Mouse (Mus musculus): Measurements from ENCODE around the gene Prdm2.
A peak's percentile ranks its signal among the peaks of the same experiment; 100 is the strongest.

Prdm2 gene

DNA sequence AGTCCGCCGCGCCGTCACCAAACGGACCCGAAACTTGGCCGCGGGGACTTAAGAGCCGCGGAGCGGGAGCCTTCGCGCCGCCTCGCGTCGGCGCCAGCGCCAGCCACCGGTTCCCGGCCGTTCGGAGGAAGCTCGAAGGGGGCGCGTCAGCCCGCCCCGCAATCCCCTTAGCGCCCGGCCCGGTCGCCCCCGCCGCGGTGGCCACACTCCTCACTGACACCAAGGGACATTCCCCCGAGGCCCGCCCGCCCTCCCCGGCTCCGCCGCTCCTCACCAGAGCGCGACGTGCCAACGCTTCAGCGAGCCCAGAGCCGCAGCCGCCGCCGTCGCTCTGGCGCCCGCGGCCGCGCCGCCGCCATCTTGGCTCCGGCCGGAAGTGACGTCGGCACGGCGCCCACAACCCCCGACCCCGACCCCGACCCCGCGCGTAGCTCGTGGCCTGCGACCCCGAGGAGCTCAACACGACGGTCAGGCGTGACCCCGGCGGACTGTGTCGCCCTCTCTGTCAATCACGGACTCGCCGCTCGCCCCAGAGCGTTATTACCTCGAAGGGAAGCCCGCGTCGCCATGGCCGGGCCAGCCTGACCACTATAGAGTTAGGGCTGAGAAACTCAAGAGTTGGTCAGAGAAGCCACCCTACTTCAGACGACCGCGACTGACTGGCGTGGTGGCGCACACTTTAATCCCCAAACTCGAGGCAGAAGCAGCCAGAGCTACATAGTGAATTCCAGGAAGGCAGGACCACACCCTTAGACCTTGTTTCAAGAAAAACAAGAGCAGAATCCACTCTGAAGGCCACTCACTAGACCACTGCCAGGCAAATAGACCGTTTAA lies at the start of gene Prdm2:
Gene Prdm2 (minus strand): TSS at position 655 of the 834 bp plus-strand sequence.
- DNase-seq (ENCODE audit: low read depth in 2 of 2, low spot score in 2 of 2): peak; percentile 35 to 44

DNA sequence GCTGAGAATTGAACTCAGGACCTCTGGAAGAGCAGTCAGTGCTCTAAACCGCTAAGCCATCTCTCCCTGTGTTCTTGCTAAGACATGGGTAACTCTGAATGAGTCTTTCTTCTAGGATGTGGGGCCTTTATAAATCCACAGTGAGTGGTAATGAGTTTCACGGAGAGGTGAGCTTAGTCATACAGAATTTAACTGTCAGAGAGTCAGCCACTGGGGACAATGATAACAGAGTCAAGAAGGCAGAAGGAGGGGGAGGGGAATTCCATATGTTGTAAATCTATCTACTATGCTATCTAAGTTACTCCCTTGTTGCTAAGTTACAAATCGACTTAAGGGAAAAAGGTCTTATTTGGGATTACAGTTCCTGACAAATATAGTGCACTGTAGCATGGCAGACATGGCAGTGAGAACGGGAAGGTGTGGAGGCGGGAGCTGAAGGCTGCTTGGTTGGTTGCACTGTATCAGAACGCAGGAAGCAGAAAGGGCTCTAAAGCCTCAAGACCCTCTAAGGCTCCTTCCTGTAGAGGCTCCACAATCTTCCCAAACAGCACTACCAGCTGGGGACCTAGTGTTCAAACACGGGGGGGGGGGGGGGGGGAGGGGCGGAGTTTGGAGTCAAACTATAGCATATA lies 47.0 kb upstream of the Prdm2 start:
- no peak for DNase-seq (ENCODE audit: low read depth in 2 of 2, low spot score in 2 of 2)

DNA sequence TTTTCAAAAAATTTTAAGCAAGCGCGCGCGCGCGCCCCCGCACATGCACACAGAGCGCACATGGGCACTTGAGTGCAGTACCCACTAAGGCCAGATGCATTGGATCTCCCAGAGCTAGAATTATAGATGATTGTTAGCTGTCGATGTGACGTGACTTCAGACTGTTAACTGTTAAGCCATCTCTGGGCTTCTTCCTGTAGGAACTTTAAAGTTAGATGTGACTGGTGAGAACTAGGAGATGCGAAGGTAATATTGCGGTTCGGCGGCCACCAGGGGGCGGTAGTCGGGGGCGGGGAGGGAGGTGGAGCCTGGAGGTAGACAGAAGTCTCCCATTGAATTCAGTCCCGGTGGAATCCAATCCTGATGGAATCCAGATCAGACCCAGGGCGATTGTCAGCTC lies 45.7 kb upstream of the Prdm2 start:
- peak; percentile 24 to 28 for DNase-seq (ENCODE audit: low read depth in 2 of 2, low spot score in 2 of 2)

DNA sequence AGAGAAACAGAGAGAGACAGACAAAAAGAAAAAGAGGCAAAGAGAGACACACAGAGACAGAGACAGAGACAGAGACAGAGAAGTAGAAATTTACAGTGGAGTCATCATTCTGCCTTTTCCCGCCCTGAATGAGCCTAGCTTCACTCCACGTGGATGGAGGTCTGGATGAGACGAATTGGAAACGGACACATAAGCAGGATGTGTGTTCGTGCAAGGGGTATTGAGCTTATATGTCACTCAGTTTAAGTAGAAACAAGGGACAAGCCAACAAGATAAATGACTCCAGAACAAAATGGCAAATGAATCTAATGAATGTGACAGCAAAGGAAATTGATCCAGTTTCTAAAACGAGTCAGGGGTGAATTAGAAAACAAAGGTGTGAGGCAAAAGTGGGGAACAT lies 45.2 kb upstream of the Prdm2 start:
- no peak for DNase-seq (ENCODE audit: low read depth in 2 of 2, low spot score in 2 of 2)

DNA sequence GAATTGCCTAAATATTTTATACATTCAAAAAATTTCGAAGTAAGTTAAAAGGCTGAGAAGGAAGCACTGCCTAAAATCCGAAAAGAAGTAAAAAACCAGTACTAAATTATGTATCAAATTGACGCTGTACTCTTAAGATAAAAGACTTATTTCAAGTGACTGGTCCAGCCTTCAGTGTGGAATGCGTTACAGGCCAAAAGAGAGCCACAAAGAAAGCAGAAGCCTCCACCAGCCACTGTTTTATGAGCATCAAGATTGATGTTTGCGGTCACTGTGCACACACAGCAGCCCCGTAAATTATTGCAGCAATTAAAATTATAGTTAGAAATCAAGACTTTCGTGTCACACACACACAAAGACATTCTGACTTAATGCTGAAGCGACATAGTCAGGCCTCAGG lies 42.7 kb upstream of the Prdm2 start:
- DNase-seq (ENCODE audit: low read depth in 2 of 2, low spot score in 2 of 2): no peak

DNA sequence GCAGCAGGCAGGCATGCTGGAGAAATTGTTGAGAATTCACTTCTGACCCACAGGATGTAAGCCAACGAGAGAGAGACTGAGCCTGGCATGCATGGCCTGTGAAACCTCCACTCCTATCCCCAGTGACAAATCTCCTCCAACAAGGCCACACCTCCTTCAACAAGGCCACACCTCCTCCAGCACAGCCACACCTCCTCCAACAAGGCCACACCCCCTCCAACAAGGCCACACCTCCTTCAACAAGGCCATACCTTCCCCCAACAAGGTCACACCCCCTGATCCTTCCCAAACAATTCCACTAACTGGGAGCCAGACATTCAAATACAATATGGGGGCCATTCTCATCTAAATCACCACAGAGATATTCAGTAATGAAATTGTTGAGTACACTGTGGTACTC lies 40.6 kb upstream of the Prdm2 start:
- no peak for DNase-seq (ENCODE audit: low read depth in 2 of 2, low spot score in 2 of 2)

DNA sequence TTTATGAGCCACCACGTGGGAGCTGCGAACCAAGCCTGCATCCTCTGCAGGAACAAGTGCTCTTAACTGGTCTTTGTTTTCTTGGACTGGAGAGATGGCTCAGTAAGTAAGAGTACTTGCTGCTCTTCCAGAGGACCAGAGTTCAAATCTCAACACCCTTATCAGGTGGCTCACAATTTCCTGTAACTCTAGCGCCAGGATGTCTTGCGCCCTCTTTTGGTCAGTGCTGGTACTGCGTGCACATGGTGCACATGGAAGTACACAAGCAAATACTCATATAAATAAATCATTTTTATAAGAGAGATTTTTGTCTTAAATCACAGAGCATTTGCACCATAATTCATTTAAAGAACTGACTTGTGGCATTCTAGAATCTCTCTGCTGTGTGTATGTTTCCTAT lies 35.3 kb upstream of the Prdm2 start:
- DNase-seq (ENCODE audit: low read depth in 2 of 2, low spot score in 2 of 2): peak; percentile 21 to 28

DNA sequence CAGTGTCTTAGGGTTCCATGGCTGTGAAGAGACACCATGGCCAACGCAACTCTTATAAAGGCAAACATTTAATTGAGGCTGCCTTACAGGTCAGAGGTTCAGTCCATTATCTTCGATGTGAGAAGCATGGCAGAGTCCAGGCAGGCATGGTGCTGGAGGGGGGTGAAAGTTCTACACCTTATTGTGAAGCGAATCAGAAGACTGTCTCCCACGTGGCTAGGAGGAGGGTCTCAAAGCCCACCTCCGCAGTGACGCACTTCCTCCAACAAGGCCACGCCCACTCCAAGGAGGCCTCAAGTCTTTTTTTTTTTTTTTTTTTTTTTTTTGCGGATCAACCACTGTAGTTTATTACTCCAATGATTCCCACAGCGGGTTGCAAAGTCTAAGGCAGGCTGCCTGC lies 28.5 kb upstream of the Prdm2 start:
- no peak for DNase-seq (ENCODE audit: low read depth in 2 of 2, low spot score in 2 of 2)

DNA sequence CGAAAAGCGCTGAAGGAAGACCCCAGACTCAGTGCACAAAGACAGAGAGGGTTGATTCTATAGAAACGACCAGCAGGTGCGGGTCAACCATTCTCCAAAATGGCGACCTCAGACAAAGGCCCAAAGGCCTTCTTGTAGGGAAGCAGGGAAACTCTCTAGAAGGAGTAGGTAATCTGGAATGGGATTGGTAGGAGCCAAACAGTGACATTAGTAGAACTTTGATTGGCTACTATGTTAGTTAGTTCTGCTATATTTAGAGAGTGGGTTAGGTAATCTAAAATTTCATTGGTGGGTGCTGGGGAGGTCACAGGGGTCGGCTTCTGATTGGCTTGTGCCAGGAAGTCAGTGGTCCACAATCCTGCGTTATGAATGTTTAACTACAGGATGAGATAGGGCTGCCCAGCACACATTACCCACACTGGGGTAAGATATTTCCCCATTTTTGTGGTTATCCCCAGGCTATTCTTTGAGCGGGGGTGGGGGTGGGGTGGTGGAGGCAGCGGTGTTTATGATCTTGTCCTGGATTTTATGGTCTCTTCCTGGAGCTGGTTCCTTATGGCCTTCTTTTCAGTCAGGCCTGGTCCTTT lies 26.9 kb upstream of the Prdm2 start:
- DNase-seq (ENCODE audit: low read depth in 2 of 2, low spot score in 2 of 2): no peak

DNA sequence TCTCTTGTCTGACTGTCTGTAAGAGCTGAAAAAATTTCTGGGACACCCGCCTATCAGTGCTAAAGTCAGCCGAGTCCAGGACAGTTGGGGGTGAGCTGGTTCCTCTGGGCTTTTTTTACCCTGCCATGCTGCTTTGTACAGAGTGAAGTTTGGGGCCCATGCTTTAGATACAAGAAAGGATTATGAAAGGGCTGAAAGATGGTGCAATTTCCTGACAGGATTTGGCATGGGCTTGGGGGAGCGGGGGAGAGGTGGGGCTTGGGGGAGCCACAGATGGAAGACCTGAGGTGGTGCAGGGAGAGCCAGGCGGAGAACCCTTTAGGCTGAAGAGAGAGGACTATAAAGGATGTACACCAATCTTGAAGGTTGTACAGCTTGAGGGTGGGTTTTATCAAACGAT lies 26.3 kb upstream of the Prdm2 start:
- no peak for DNase-seq (ENCODE audit: low read depth in 2 of 2, low spot score in 2 of 2)

DNA sequence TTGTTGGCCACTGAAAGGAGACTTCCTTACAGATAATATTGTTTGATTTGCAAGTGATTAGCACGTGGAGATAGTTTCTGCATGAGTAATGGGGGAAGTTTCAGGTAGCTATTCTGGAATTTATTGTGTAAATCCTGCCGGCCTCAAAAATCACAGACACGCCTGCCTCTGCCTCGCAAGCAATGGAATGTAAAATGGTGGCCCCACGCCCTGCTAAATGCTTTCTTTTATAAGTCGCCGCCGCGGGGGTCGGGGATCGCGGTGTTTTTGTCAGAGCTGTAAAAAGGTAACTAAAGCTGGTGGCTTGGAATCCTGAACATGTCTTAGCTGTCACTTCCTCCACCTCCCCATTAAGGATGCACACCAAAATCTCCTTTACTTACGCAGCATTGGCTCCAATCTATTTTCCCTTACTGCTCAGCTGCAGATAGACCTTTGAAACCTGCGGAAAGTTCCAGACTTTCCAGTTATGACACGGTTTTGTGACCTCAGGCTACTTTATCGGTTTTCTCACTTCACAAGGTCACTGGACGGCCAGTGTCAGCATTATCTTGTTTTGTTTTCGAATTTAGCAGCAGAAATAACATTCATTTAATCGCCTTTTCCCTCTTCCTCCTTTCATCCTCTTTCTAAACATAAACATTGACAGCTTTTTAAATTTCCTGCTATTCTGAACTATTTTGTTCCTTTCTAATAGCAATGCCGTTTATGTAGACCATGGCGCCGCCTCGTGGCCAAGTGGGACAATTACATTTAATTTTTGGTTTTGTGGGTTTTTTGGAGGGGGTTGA lies 25.6 kb upstream of the Prdm2 start:
- peak; percentile 32 to 51 for DNase-seq (ENCODE audit: low read depth in 2 of 2, low spot score in 2 of 2)

DNA sequence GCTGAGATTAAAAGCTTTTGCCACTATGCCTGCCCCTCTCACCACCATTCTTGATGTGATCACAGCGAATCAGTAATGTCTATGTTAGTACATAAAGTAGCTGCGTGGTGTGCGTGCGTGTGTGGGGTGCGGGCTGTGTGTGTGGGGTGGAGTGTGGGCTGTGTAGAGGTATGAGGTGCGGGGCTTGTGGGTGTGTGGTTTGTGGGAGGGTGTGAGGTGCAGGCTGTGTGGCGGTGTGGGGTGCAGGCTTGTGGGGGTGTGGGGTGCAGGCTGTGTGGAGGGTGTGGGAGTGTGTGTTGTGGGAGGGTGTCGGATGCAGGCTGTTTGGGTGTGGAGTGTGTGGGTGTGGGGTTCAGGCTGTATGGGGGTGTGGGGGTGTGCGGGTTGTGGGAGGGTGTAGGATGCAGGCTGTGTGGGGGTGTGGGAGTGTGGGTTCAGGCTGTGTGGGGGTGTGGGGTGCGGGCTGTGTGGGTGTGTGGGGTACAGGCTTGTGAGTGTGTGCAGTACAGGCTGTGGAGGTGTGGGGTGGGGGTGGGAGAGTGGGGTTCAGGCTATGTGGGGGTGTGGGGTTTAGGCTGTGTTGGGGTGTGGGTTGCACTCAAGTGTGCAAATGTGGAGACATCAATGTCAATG lies 19.1 kb upstream of the Prdm2 start:
- no peak for DNase-seq (ENCODE audit: low read depth in 2 of 2, low spot score in 2 of 2)

DNA sequence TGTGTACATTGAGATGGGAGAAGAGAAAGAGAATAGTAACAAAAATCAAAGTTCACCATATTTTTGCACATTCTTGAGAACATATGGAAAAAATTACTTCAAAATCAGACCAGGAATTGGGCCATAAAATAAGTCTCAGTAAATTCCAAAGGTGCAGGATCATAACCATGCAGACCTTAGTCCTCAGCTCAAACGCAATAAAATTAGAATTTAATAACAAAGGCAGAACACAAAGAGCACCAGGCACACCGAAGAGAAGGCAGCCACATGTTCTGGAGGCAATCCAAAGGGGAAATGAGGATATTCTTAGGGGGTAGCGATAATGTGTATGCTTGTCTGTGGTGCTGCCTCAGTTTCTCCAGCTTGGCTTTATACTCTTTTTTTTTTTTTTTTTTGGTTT lies 18.3 kb upstream of the Prdm2 start:
- DNase-seq (ENCODE audit: low read depth in 2 of 2, low spot score in 2 of 2): no peak

DNA sequence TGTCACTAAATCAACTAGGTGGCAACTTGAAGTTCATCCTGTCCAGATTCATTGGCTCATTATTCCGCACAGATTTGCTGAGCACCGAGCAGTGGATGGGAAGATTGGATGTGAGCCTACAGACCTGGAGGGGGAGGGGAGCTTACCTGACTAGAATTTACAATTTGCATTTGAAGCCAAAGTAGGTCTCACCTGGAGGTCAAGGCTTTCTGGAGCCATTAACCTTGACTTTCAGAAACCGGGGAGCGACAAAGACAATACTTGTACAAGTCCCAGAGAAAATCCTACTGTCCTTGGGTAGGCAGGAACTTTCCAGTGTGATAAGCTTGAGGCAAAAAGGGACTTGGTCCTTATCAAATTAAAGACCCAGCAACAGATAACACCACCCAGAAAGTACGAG lies 15.2 kb upstream of the Prdm2 start:
- no peak for DNase-seq (ENCODE audit: low read depth in 2 of 2, low spot score in 2 of 2)

DNA sequence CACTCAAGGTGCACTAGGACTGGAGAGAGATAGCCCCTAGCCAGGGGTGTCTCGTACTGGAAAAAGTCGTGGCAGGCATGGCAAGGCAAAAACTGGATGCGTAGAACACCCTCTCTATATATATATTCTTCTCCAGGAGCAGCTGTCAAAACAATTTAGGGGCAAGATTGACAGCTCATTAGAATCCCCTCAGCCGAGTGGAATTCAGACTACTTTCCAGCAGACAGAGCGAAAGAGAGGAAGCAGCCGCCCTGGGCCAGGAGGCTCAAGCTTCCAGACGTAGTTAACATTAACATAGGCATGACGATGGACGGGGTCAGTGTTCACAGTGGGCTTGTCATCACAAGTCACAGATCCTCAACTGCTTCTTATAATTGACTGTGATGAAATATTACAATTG lies 13.1 kb upstream of the Prdm2 start:
- DNase-seq (ENCODE audit: low read depth in 2 of 2, low spot score in 2 of 2): no peak

DNA sequence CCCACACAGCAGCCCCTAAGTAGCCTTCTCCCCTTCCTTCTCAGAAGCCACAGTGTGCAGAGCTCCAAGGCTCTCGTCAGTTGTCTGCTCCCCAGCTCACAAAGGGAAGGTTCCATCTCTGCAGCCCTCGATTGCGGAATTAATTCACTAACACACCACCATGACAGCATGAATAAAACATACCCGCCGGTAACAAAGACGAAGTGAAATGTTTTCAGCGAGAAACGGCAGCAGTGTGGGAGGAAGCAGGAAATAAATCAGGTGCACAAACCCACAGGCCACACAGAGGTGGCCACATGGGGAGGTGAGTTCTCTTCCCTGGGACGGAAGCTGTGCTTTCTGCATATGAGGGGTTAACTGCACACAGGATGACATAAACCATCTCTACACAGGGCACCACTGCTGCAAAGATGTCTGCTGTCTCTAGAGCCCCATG lies 6.5 kb upstream of the Prdm2 start:
- DNase-seq (ENCODE audit: low read depth in 2 of 2, low spot score in 2 of 2): peak; percentile 35 to 50

DNA sequence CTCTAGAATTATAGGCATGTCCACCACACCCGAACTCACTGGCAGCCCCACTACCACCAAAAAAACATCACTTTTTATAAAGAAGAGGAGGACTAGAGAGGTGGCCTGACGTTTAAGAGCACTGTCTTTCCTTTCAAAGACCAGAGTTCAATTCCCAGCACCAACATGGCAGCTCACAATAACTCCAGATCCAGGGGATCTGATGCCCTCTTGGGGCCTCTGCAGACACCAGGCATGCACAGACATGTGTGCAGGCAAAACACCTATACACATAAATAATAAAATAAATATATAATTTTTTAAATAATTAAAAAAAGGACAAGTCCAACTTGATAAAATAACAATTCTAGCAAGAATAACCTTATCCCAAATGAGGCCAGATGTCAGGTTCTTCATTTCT lies 6.1 kb upstream of the Prdm2 start:
- DNase-seq (ENCODE audit: low read depth in 2 of 2, low spot score in 2 of 2): no peak

DNA sequence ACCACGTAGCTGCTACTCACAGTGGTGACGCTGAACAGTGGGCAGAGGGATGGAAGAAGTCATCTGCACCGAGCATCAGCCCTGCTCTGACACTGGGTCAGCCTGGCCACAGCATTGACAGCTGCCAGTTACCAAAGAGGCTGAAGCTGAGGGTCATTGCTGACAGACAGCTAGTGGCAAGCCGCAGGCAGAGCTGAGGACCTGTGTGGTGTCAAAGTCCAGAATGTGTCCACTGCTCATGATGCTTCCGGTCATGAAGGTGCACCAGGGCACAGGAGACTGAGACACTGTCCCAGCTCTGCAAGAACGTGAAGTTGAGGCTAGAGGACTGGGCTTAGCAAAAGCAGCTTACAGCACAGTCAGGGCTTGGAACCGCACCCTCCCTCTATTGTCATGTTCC lies 4.4 kb upstream of the Prdm2 start:
- no peak for DNase-seq (ENCODE audit: low read depth in 2 of 2, low spot score in 2 of 2)

DNA sequence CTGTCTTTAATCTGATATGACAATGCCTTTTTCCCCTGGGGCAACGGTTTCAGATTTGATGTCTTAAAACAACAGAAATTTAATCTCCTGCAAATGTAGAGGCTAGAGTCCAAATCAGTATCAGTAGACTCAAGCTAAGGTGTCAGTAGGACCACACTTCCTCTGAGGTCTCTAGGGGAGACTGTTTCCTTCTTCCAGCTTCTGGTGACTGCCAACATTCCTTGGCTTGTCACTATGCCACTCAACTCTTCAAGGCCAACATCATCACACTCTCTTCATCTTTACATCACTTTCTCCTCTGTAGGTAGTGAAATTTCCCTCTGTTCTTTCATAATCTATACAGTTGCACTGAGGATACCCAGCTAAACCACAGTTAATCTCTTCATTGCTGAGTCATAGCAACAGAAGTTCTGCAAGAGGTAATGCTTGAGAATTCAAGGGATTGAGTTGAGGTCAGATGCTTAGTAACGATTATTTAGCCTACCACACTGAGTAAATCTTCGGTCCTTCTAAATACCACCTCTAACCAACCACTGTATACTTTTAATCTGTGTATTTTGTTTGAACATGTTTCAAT lies 1.5 kb upstream of the Prdm2 start:
- no peak for DNase-seq (ENCODE audit: low read depth in 2 of 2, low spot score in 2 of 2)

DNA sequence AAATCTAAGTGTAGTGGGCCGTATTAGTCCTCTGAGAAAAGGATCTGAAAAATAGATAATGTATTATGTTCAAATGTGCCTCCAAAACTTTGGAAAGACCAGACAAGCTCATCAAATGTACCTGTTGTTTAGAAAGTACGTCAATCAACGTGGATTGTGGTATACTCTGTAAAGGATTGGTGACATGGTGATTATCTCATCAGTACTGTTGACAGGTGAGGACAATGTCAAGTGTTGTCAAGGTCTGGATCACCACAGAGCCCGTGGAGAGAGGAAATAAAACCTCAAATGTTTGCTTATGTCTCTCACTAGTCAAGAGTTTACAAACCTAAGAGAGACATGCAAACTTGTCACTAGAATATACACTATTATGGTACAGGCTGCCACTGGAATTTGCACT lies 776 bp upstream of the Prdm2 start:
- DNase-seq (ENCODE audit: low read depth in 2 of 2, low spot score in 2 of 2): no peak

DNA sequence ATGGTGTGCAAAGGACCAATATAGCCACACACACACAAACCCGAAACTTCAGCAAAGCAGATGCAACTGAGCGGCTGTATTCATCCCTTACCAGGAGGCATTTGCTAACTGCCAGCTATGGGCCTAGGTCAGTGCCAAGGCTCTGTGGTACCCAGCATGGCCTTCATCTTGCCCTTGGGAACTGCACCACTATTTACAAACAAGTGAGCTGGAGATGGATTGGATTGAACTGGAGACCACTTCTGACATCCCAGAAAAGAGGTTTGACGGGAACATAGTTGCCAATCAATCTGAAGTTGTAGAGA lies 332 bp upstream of the Prdm2 start:
- DNase-seq (ENCODE audit: low read depth in 2 of 2, low spot score in 2 of 2): no peak

Measured in CD8-positive naive resting alpha-beta T cell, adult 2 months (primary cell).